Mouse (Mus musculus) stomach, postnatal 0 days (tissue): ENCODE data around the gene Dpm1.

Experiments
- CTCF ChIP-seq: IDR thresholded peaks from 2 replicates; pipeline ENCODE4 v1.5.1; 2016; ENCODE audit warnings: antibody characterized with exemption, low read depth, mild to moderate bottlenecking, moderate library complexity
- EP300 ChIP-seq: optimal IDR thresholded peaks from 2 replicates; pipeline ENCODE3; 2016; ENCODE audit warnings: antibody characterized with exemption

DNA sequence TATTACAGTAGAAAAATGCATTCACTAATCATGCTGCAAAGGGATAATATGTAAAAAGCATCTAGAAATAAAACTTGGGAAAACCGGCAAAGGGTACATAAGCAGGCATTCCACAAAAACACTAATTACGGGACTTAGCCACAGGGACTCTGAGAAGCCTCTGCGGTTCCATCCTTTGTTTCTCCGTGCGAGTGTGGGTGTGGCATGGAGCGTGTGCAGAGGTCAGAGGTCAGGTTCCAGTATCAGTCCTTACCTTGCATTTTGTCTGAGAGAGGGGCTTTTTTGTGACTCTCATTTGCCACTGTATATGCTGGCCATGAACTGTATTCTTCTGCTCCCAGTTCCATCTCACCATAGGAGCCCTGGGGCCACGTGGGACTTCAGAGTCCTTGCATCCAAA, 54.4 kb downstream of the Dpm1 start:
- TF ChIP-seq CTCF (no peak), EP300 (no peak)
